Mouse (Mus musculus) gastrocnemius, postnatal 25 days (tissue): ENCODE measurements around the gene Map4k4. TPM values are rescaled to one million over a fixed set of nuclear protein-coding genes. Genes with fewer than 3 reads are reported as not detected.

Experiments
- DNase-seq: peaks from one replicate; pipeline ENCODE4 v3.0.0; 2022
- total RNA-seq, 2 experiments: library from RNA; stranded (reverse); gene quantifications; 1 replicate in 1 of 2; 2 replicates in 1 of 2; pipeline ENCODE4 v1.2.3; 2021

Gene Map4k4
- total RNA-seq, 2 experiments from 2014 or later, result 32.6 to 36.0 TPM

GRCm38 (mm10) chr1:39898686-39899085 lies 2.0 kb upstream of the Map4k4 start:
- no peak for DNase-seq

DNA sequence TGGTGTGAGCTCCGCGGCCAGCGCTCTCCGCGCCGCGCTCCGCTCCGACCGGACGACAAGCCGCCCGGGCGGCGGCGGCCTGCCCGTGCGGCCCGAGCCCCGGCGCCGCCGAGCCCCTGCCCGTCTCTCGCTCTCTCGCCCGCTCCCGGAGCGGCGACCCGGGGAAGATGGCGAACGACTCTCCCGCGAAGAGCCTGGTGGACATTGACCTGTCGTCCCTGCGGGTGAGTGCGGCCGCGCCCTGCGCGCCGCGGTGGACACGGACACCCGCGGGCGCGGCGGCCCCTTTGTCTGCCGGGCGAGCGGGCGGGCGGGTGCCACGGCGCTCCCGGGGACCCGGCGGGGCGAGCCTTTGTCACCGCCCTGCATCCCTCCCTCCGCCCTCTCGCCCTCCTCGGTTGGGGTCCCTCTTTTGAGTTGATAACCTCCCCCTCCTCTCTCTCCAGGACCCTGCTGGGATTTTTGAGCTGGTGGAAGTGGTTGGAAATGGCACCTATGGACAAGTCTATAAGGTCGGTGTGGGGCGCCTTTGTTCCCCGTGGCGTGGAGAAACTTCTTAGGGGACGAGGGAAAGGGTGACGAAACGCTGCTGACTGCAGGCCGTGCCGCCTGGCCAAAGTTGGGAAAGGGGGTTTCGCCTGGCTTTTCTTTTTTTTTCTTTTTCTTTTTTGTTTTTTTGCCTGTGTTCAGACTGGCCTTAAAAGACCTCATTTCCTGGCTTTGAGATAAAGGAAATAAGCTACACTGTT lies 524 bp downstream of the Map4k4 start:
- peak; percentile 44 for DNase-seq

GRCm38 (mm10) chr1:39901851-39902703 lies 1.4 kb downstream of the Map4k4 start:
- peak; percentile 65 for DNase-seq

DNA sequence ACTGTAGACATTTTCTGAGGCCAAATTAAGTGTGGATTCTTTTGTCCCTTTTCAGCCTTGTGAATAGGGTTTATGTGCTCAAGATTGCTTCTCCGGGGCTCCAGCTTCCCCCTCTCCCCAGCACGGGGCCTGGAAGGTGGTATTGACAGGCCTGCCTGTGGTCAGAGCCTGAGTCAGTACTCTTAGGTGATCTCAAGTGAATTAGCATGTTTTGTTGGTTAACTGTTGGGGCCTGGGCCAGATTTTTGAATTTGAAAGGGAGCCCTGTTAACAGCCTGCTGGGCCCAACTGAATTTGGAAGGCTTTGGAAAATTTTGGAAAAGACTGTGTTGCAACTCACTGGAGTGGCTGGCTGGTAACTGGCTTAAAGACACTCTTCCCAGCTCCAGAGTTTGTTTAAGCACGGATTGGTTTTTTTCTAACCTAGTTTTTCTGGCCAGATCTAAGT lies 2.0 kb downstream of the Map4k4 start:
- peak; percentile 70 for DNase-seq

GRCm38 (mm10) chr1:39904720-39905119 lies 4.0 kb downstream of the Map4k4 start:
- DNase-seq, result no peak

DNA sequence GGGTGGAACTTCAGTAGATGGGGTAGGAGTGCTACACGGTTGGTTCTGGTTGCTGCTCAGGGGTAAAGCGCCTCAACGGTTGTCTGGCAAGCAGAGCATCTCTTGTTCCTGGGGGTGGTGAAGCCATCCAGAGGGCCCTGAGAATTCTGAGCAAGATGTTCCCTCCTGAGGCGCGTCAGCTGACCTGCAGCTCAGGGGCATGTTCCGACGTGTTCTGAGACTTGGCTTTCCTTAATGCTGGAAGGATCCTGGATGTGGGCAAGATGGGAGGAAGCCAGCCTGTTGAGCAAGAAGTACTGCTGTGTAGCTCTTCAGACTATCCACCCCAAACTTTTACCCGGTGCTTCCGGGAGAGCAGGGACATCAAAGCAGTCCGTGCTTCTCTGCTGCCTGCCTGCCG lies 6.2 kb downstream of the Map4k4 start:
- DNase-seq, result no peak

GRCm38 (mm10) chr1:39908976-39909375 lies 8.3 kb downstream of the Map4k4 start:
- no peak for DNase-seq

DNA sequence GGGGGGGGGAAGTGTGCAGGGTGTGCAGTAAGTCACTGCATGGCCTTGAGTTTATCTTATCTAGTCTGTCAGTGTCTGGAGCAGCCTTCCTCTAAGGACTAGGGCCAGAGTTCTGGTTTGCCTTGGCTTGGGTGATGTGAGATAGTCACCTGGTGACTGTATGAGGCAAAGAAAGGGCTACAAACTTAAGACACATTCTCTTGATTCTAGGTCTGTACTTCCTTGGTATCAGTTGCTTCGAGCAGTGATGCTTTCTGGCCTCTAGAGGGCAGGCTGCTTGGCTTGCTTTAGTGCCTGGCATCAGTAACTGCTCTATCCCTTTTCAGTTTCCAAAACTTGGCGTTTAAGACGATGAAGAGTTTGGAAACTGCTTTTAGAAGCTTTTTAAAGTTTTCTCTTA lies 10.7 kb downstream of the Map4k4 start:
- no peak for DNase-seq

GRCm38 (mm10) chr1:39913256-39913655 lies 12.5 kb downstream of the Map4k4 start:
- DNase-seq, result no peak

DNA sequence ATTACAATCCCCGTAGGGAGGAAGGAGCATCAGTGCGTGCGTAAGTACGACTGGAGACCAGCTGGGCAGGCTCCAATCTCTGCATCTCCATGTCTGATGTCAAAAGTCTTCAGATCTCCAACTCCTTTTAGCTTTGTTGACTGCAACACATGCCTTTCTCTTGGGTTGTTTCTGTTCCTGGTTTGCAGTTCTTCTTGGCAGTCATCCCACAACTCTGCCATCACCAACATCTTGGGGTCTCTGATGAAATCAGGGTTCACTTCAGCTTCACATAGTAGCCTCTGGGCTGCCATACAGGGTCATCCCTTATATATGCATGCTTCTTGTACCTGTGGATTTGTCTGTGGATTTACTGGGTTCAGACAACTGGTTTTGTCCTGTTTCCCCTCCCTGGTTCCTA lies 15.4 kb downstream of the Map4k4 start:
- no peak for DNase-seq

GRCm38 (mm10) chr1:39917855-39918516 lies 17.3 kb downstream of the Map4k4 start:
- no peak for DNase-seq

DNA sequence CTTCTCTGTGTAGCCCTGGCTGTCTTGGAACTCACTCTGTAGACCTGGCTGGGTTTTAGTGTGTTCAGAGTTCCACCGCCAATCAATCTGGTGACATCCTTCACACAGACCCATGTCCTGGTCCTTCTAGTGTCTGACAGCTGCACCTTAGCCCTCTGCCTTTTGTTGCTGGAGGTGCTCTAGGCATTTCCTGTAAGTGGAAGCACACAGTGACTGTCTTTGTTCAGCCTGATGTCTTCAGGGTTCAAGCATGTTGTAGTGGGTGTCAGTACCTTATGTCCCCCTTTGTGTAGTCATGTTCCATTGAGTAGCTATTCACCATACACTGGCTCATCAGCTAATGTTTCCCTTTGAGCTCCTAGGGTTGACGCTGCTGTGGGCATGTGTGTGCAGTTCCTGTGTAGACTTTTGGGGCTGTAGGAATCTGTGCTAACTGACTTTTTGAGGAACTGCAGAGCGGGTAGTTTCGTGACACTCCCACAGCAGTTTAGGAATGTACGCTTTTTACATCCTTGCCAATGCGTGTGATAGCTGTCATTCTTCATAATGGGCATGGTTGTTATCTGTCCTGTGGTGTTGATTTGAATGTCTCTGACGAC lies 17.9 kb downstream of the Map4k4 start:
- no peak for DNase-seq

- no peak for DNase-seq
Observed at GRCm38 (mm10) chr1:39920616-39921015, 19.9 kb downstream of the Map4k4 start.

GRCm38 (mm10) chr1:39921996-39922395 lies 21.3 kb downstream of the Map4k4 start:
- no peak for DNase-seq

- DNase-seq, result no peak
Observed at GRCm38 (mm10) chr1:39922714-39923113, 22.0 kb downstream of the Map4k4 start.

GRCm38 (mm10) chr1:39923395-39924337 lies 23.0 kb downstream of the Map4k4 start:
- no peak for DNase-seq

DNA sequence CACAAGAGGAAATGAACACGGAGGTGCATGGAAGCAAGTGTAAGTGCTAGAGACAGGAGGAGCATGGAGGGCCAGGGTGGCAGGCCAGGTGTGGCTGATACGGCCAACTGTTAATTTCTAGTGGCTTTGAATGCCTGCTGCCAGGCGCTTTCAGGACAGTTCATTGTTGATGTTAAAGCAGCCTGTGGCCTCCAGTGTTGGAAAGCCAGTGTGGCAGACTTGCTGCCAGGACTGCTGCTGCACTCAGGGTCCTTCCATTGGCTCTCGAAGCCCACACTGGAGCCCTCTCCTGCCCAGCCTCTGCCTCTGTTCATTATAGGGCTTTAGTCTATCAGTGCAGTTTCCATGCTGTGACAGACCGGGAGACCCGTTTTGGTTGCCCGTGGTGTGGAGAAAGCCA lies 30.3 kb downstream of the Map4k4 start:
- DNase-seq, result no peak

GRCm38 (mm10) chr1:39932216-39932739 lies 31.6 kb downstream of the Map4k4 start:
- no peak for DNase-seq

DNA sequence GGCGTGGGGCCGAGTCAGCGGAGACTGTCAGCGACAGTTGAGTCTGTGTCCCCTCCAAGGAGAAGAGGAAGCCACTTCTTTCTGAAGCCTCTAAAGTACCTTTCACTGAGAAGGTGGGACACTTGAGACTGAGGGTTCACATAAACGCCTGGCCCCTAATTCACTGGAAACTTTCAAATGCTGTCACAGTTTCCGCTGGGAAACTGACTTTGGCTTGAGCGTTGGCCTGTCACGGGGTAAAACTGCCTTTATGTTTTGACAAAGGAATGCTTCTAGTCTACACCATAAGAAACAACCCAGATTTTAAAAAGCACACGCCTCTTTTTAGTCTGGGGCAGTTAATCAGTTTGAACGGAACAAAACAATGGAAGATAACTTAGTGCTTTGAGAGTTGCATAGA lies 32.2 kb downstream of the Map4k4 start:
- DNase-seq, result no peak

DNA sequence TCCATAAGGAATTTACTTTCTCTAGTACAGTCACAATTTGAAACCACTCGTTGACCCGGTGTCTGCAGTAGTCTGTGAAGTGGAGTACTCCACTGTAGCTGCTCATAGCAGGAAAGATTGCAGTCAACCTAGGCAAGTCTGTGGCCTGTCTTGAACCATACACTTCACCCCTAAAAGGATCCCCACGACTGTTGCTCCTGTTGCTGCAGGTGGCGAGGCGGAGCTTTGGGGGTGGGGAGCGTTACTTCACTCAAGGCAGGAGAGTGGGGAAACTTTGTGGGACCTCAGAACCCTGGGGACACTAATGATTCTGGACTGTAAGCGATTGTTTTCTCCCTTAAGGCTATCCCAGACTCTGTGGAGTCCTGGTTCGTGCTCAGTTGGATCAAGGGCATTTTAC lies 34.2 kb downstream of the Map4k4 start:
- no peak for DNase-seq

GRCm38 (mm10) chr1:39935616-39936015 lies 34.9 kb downstream of the Map4k4 start:
- no peak for DNase-seq
